Mouse (Mus musculus) heart, embryonic 10.5 days (tissue): Measurements from ENCODE around the gene Cpvl. TPM values are rescaled to one million over a fixed set of nuclear protein-coding genes. Genes with fewer than 3 reads are reported as not detected.
A peak's percentile ranks its signal among the peaks of the same experiment; 100 is the strongest.

Experiments
- DNase-seq: peaks from one replicate; pipeline ENCODE4 v3.0.0-alpha.2; 2017; ENCODE audit warnings: low spot score
- H3K27ac ChIP-seq: fragments of 300-500 bp; sonication (generic); 2 replicates; pipeline ENCODE4 v1.5.1; 2016; ENCODE audit warnings: mild to moderate bottlenecking
- H3K27me3 ChIP-seq: fragments of 300-500 bp; sonication (generic); 2 replicates; pipeline ENCODE4 v1.6.1; 2016; ENCODE audit warnings: mild to moderate bottlenecking; ENCODE audit not compliant: poor library complexity, insufficient read depth, severe bottlenecking
- H3K36me3 ChIP-seq: fragments of 300-500 bp; sonication (generic); 2 replicates; pipeline ENCODE4 v1.6.1; 2016; ENCODE audit warnings: mild to moderate bottlenecking, moderate library complexity
- H3K4me1 ChIP-seq: fragments of 300-500 bp; sonication (generic); 2 replicates; pipeline ENCODE4 v1.6.1; 2016; ENCODE audit warnings: mild to moderate bottlenecking
- H3K4me3 ChIP-seq: fragments of 300-500 bp; sonication (generic); 2 replicates; pipeline ENCODE4 v1.5.1; 2016; ENCODE audit warnings: mild to moderate bottlenecking, moderate library complexity
- H3K9me3 ChIP-seq: fragments of 300-500 bp; sonication (generic); 2 replicates; pipeline ENCODE4 v1.6.1; 2016; ENCODE audit warnings: mild to moderate bottlenecking, moderate library complexity
- WGBS: fragments of 180-500 bp; shearing (Covaris S2); methylation state at CpG from one replicate; pipeline ENCODE4 v1.1.7; 2016; 5-methylcytosine and 5-hydroxymethylcytosine counted together
- polyA plus RNA-seq: library from polyadenylated mRNA; unstranded; fragments of >200 nt; fragmentation: Nextera tagmentation; extraction: Ambion mirVana; gene quantifications from 2 replicates; pipeline ENCODE4 v1.2.1, GENCODE M21; 2016

The Cpvl gene
- polyA plus RNA-seq, 1 experiment from 2014 or later = not detected

DNA sequence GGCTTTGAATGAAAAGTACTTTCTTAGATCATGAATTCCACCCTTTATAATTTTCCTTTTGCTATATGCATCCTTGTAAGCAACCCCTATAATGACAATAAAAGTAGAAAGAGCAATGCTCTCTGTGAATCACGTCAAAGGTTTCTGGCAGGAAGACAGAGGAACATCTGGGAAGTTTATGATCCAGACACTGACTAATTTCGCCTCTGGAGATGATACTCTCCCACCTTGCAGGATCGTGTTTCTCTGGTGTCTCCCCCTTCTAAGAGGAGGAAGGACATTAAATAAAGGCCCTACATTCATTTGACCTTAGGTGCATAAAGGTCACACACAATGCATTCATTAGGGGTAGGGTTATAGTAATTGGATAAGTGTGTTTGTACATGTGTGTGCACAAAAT is 87.4 kb downstream of the Cpvl start:
- WGBS = 71% methylated on average over 3 of the region's 3 CpGs
- DNase-seq = no peak

GRCm38 (mm10) chr6:53884931-53885330 is 93.5 kb downstream of the Cpvl start:
- Histone ChIP-seq H3K9me3 (no peaks in the 10 kb centered on the region), H3K27ac (no peak overlapping the region), H3K27me3 (0 out of 2 replicates have a peak, but pooled peaks cover 11% of the 10 kb centered on the region), H3K4me3 (no peak overlapping the region), H3K4me1 (0 out of 2 replicates have a peak, but pooled peaks cover 2% of the 10 kb centered on the region), H3K36me3 (no peaks in the 10 kb centered on the region)
- DNase-seq = no peak
- WGBS = 84% methylated on average over 4 of the region's 4 CpGs

More for the DNA sequence above, 87.4 kb downstream of the Cpvl start:
- H3K9me3 ChIP-seq = no peaks in the 10 kb centered on the region
- H3K4me3 ChIP-seq = no peak overlapping the region
- no peak overlapping the region for H3K27ac ChIP-seq
- H3K27me3 ChIP-seq = 0 out of 2 replicates have a peak, but pooled peaks cover 11% of the 10 kb centered on the region
- no peaks in the 10 kb centered on the region for H3K36me3 ChIP-seq
- no peaks in the 10 kb centered on the region for H3K4me1 ChIP-seq

- Histone ChIP-seq H3K27me3 (0 out of 2 replicates have a peak, but pooled peaks cover 11% of the 10 kb centered on the region), H3K36me3 (no peaks in the 10 kb centered on the region), H3K27ac (no peak overlapping the region), H3K9me3 (no peaks in the 10 kb centered on the region), H3K4me1 (0 out of 2 replicates have a peak, but pooled peaks cover 2% of the 10 kb centered on the region), H3K4me3 (no peak overlapping the region)
- no peak for DNase-seq
- 91% methylated on average over 8 of the region's 8 CpGs for WGBS
These were observed 94.0 kb downstream of the Cpvl start for GRCm38 (mm10) chr6:53884496-53884895.

- Histone ChIP-seq H3K4me3 (no peak overlapping the region), H3K9me3 (no peaks in the 10 kb centered on the region), H3K27ac (no peak overlapping the region), H3K27me3 (0 out of 2 replicates have a peak, but pooled peaks cover 3% of the 10 kb centered on the region), H3K4me1 (peaks cover 2% of the 10 kb centered on the region; the same call in 1 of the 2 replicates), H3K36me3 (no peaks in the 10 kb centered on the region)
- peak; percentile 46 for DNase-seq
- 85% methylated on average over 7 of the region's 7 CpGs for WGBS
These were observed 95.1 kb downstream of the Cpvl start for GRCm38 (mm10) chr6:53883405-53883804.

GRCm38 (mm10) chr6:53881623-53882022 is 96.8 kb downstream of the Cpvl start:
- Histone ChIP-seq H3K4me1 (peaks cover 2% of the 10 kb centered on the region; the same call in 1 of the 2 replicates), H3K27me3 (no peaks in the 10 kb centered on the region), H3K36me3 (no peaks in the 10 kb centered on the region), H3K9me3 (no peaks in the 10 kb centered on the region), H3K27ac (no peak overlapping the region), H3K4me3 (no peak overlapping the region)
- WGBS = 62% methylated on average over 10 of the region's 10 CpGs
- no peak for DNase-seq

GRCm38 (mm10) chr6:53881235-53881606 is 97.2 kb downstream of the Cpvl start:
- Histone ChIP-seq H3K36me3 (no peaks in the 10 kb centered on the region), H3K4me1 (peaks cover 2% of the 10 kb centered on the region; the same call in 1 of the 2 replicates), H3K4me3 (peak overlapping the region; percentile 30), H3K27ac (no peak overlapping the region), H3K27me3 (no peaks in the 10 kb centered on the region), H3K9me3 (no peaks in the 10 kb centered on the region)
- no peak for DNase-seq
- WGBS = 40% methylated on average over 5 of the region's 5 CpGs

GRCm38 (mm10) chr6:53880530-53881234 is 97.8 kb downstream of the Cpvl start:
- H3K27me3 ChIP-seq = no peaks in the 10 kb centered on the region

DNA sequence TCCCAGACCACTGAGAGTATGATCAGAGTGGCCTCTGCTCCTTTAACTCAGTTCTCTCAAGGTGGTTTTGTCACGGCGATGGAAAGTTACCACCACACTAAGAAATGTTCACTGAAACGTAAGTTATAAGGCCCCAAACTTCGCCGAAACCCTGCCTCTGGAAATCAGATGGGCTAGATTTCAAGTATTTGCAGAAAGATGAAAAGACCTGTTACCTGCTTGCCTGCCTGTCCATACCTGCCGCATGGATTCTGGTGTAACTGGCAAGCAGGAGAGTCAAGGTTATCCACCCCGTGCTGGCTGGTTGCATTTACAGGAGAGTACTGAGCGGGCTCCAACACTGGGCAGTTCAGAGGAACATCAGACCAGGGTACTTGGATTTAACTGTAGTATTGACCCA is 98.9 kb downstream of the Cpvl start:
- peaks cover 7% of the 10 kb centered on the region; the same call in 1 of the 2 replicates for H3K4me1 ChIP-seq
- H3K9me3 ChIP-seq = no peaks in the 10 kb centered on the region
- DNase-seq = no peak
- WGBS = 85% methylated on average over 8 of the region's 8 CpGs
- H3K36me3 ChIP-seq = no peaks in the 10 kb centered on the region
- H3K27ac ChIP-seq = no peak overlapping the region
- H3K27me3 ChIP-seq = no peaks in the 10 kb centered on the region
- H3K4me3 ChIP-seq = no peak overlapping the region

More at GRCm38 (mm10) chr6:53880530-53881234, 97.8 kb downstream of the Cpvl start:
- DNase-seq = no peak
- Histone ChIP-seq H3K27ac (peak overlapping the region; percentile 32; the same call in 1 of the 2 replicates), H3K9me3 (no peaks in the 10 kb centered on the region), H3K36me3 (no peaks in the 10 kb centered on the region), H3K4me3 (peak overlapping the region; percentile 30), H3K4me1 (peaks cover 2% of the 10 kb centered on the region; the same call in 1 of the 2 replicates)
- 43% methylated on average over 14 of the region's 14 CpGs for WGBS

DNA sequence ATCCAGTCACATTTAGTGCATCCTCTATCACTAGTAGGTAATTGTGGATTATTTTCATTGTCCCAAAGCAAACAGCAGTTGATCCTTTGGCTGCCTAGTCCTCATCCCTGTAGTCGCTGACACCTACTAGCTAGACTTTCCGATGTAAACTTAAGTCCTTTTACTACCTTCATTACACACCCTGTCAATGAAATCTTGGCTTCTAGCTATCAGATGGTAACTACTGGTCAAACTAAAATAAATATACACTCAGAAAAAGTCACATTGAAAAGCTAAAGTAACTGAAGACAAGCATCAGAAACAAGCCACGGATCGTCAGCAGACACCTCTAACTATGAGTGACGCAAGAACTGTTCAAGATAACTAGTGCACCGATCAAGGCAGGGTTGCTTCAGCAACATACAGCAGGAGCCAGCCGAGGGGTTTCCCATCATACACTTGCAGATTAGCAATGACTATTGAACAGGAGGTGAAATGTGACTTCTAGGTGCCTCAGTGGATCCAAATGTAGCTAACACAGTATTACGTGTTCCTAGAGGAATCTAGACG is 103.5 kb downstream of the Cpvl start:
- 50% methylated on average over 9 of the region's 9 CpGs for WGBS
- H3K27ac ChIP-seq = no peak overlapping the region
- no peak for DNase-seq
- no peaks in the 10 kb centered on the region for H3K9me3 ChIP-seq
- H3K27me3 ChIP-seq = peaks cover 8% of the 10 kb centered on the region; the same call in 1 of the 2 replicates
- peaks cover 14% of the 10 kb centered on the region; the same call in 1 of the 2 replicates for H3K4me1 ChIP-seq
- no peaks in the 10 kb centered on the region for H3K36me3 ChIP-seq
- H3K4me3 ChIP-seq = no peak overlapping the region

GRCm38 (mm10) chr6:53871903-53872302 is 106.6 kb downstream of the Cpvl start:
- peaks cover 8% of the 10 kb centered on the region; the same call in 1 of the 2 replicates for H3K27me3 ChIP-seq
- no peaks in the 10 kb centered on the region; the same call in 1 of the 2 replicates for H3K36me3 ChIP-seq
- WGBS = 86% methylated on average over 6 of the region's 6 CpGs
- no peak overlapping the region for H3K4me3 ChIP-seq
- H3K27ac ChIP-seq = no peak overlapping the region
- peaks cover 14% of the 10 kb centered on the region; the same call in 1 of the 2 replicates for H3K4me1 ChIP-seq
- no peak for DNase-seq
- H3K9me3 ChIP-seq = no peaks in the 10 kb centered on the region

GRCm38 (mm10) chr6:53863011-53863410 is 115.5 kb downstream of the Cpvl start:
- WGBS = 66% methylated on average over 2 of the region's 2 CpGs
- no peaks in the 10 kb centered on the region for H3K27me3 ChIP-seq
- no peak for DNase-seq

GRCm38 (mm10) chr6:53859106-53859505 is 119.4 kb downstream of the Cpvl start:
- no peak overlapping the region for H3K4me3 ChIP-seq
- H3K27me3 ChIP-seq = no peaks in the 10 kb centered on the region
- H3K27ac ChIP-seq = no peak overlapping the region
- H3K4me1 ChIP-seq = no peaks in the 10 kb centered on the region
- no peaks in the 10 kb centered on the region for H3K36me3 ChIP-seq
- DNase-seq = no peak
- WGBS = 57% methylated on average over 1 of the region's 1 CpGs
- H3K9me3 ChIP-seq = no peaks in the 10 kb centered on the region

More at GRCm38 (mm10) chr6:53863011-53863410, 115.5 kb downstream of the Cpvl start:
- no peaks in the 10 kb centered on the region for H3K9me3 ChIP-seq
- H3K27ac ChIP-seq = no peak overlapping the region
- H3K4me3 ChIP-seq = no peak overlapping the region
- no peaks in the 10 kb centered on the region for H3K4me1 ChIP-seq
- H3K36me3 ChIP-seq = no peaks in the 10 kb centered on the region

DNA sequence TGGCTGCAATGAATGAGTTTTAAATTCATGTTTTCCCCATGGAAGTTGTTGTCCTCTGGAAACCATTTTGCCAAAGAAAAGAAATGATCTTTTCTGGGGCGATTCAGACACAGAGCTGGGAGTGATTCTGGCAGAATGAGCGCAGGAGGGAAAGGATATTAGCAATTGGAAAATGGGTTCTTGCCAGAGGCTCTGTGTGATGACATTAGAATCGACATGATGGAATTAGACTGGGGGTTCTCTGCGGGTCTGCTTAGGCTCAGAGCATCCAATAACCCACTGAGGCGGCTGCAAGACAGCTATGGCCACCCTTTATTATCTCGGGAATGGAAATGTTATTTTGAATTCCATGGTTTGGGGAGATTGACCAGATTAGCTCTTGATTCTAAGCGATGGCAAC is 120.6 kb downstream of the Cpvl start:
- H3K4me3 ChIP-seq = no peak overlapping the region
- no peak overlapping the region for H3K27ac ChIP-seq
- 66% methylated on average over 7 of the region's 7 CpGs for WGBS
- H3K4me1 ChIP-seq = no peaks in the 10 kb centered on the region
- H3K36me3 ChIP-seq = no peaks in the 10 kb centered on the region
- no peaks in the 10 kb centered on the region for H3K9me3 ChIP-seq
- no peaks in the 10 kb centered on the region for H3K27me3 ChIP-seq
- no peak for DNase-seq
